Mouse (Mus musculus): ENCODE results near the gene Ccp110. TPM values are rescaled to one million over a fixed set of nuclear protein-coding genes. Genes with fewer than 3 reads are reported as not detected.

The Ccp110 gene
- polyA plus RNA-seq, 1 experiment from 2014 or later: 8.5 TPM

- Histone ChIP-seq H3K36me3 (peaks cover 90% of the 10 kb centered on the region), H3K4me3 (replicated peaks) (no peak overlapping the region), H3K27ac (no peak overlapping the region), H3K4me2 (no peak overlapping the region), H3K9me3 (replicated peaks) (no peaks in the 10 kb centered on the region), H3K4me1 (replicated peaks) (no peaks in the 10 kb centered on the region), H3K27me3 (no peaks in the 10 kb centered on the region), H3K9ac (no peak overlapping the region)
- ATAC-seq (ENCODE audit: low read depth) (no peak), DNase-seq (no peak)
- 80% methylated on average over 13 of the region's 13 CpGs for WGBS (ENCODE audit: insufficient replicate concordance)
Measured at GRCm38 (mm10) chr7:118728846-118729587, 16.7 kb downstream of the Ccp110 start.

GRCm38 (mm10) chr7:118731781-118732180 is 19.4 kb downstream of the Ccp110 start:
- 76% methylated on average over 3 of the region's 3 CpGs for WGBS (ENCODE audit: insufficient replicate concordance)

GRCm38 (mm10) chr7:118733225-118733624 is 20.9 kb downstream of the Ccp110 start:
- DNase-seq (no peak), ATAC-seq (ENCODE audit: low read depth) (no peak)
- peaks cover 62% of the 10 kb centered on the region for H3K36me3 ChIP-seq
- H3K27me3 ChIP-seq: no peaks in the 10 kb centered on the region
- H3K4me2 ChIP-seq: no peak overlapping the region
- H3K4me1 ChIP-seq (replicated peaks): no peaks in the 10 kb centered on the region
- no peak overlapping the region for H3K4me3 ChIP-seq (replicated peaks)
- no peak overlapping the region for H3K9ac ChIP-seq
- 90% methylated on average over 13 of the region's 13 CpGs for WGBS (ENCODE audit: insufficient replicate concordance)
- no peaks in the 10 kb centered on the region for H3K9me3 ChIP-seq (replicated peaks)
- H3K27ac ChIP-seq: no peak overlapping the region

More at GRCm38 (mm10) chr7:118731781-118732180, 19.4 kb downstream of the Ccp110 start:
- Histone ChIP-seq H3K4me2 (no peak overlapping the region), H3K27ac (no peak overlapping the region), H3K4me1 (replicated peaks) (no peaks in the 10 kb centered on the region), H3K4me3 (replicated peaks) (no peak overlapping the region), H3K9me3 (replicated peaks) (no peaks in the 10 kb centered on the region), H3K36me3 (peaks cover 73% of the 10 kb centered on the region), H3K9ac (no peak overlapping the region), H3K27me3 (no peaks in the 10 kb centered on the region)
- DNase-seq (no peak), ATAC-seq (ENCODE audit: low read depth) (no peak)

- H3K27ac ChIP-seq: no peak overlapping the region
- 0 out of 2 replicates have a peak, but pooled peaks cover 4% of the 10 kb centered on the region for H3K27me3 ChIP-seq
- H3K9me3 ChIP-seq (replicated peaks): no peaks in the 10 kb centered on the region
- H3K4me3 ChIP-seq (replicated peaks): no peak overlapping the region
- ATAC-seq (ENCODE audit: low read depth): no peak
- H3K36me3 ChIP-seq: peaks cover 18% of the 10 kb centered on the region
- DNase-seq: no peak
- no peak overlapping the region for H3K9ac ChIP-seq
- WGBS (ENCODE audit: insufficient replicate concordance): 52% methylated on average over 1 of the region's 1 CpGs
- no peak overlapping the region for H3K4me2 ChIP-seq
- H3K4me1 ChIP-seq (replicated peaks): peaks cover 29% of the 10 kb centered on the region
Measured at GRCm38 (mm10) chr7:118738730-118739129, 26.4 kb downstream of the Ccp110 start.

GRCm38 (mm10) chr7:118739975-118740531 is 27.7 kb downstream of the Ccp110 start, which contains the start of gene Vps35l:
Gene Vps35l (plus strand): TSS chr7:118740226.
- peaks cover 29% of the 10 kb centered on the region for H3K4me1 ChIP-seq (replicated peaks)
- peaks cover 16% of the 10 kb centered on the region for H3K36me3 ChIP-seq
- 0 out of 2 replicates have a peak, but pooled peaks cover 4% of the 10 kb centered on the region for H3K27me3 ChIP-seq
- DNase-seq (peak; percentile 57), ATAC-seq (ENCODE audit: low read depth) (peak; percentile 79)
- H3K4me3 ChIP-seq (replicated peaks): peak within 1 kb of the TSS; percentile 80
- peak within 1 kb of the TSS; percentile 78 for H3K9ac ChIP-seq
- peak within 1 kb of the TSS; percentile 75 for H3K27ac ChIP-seq
- H3K9me3 ChIP-seq (replicated peaks): no peaks in the 10 kb centered on the region
- WGBS (ENCODE audit: insufficient replicate concordance): 2% methylated on average over 16 of the region's 16 CpGs
- H3K4me2 ChIP-seq: peak within 1 kb of the TSS; percentile 85

- DNase-seq (peak; percentile 89), ATAC-seq (ENCODE audit: low read depth) (peak; percentile 94)
- Histone ChIP-seq H3K4me2 (peak overlapping the region; percentile 85), H3K4me1 (replicated peaks) (peaks cover 29% of the 10 kb centered on the region), H3K9ac (peak overlapping the region; percentile 78), H3K27ac (peak overlapping the region; percentile 75), H3K27me3 (0 out of 2 replicates have a peak, but pooled peaks cover 4% of the 10 kb centered on the region), H3K9me3 (replicated peaks) (no peaks in the 10 kb centered on the region), H3K36me3 (peaks cover 17% of the 10 kb centered on the region), H3K4me3 (replicated peaks) (peak overlapping the region; percentile 80)
- 1% methylated on average over 41 of the region's 41 CpGs for WGBS (ENCODE audit: insufficient replicate concordance)
Measured at GRCm38 (mm10) chr7:118740532-118741338, 28.4 kb downstream of the Ccp110 start.

GRCm38 (mm10) chr7:118742278-118742677 is 29.9 kb downstream of the Ccp110 start:
- 43% methylated on average over 6 of the region's 6 CpGs for whole genome bisulfite sequencing (ENCODE audit: insufficient replicate concordance)
- ATAC-seq (ENCODE audit: low read depth) (no peak), DNase-seq (no peak)
- 0 out of 2 replicates have a peak overlapping the region, but pooled peaks have one; percentile 9 for H3K27ac ChIP-seq
- peak overlapping the region; percentile 85 for H3K4me2 ChIP-seq
- H3K36me3 ChIP-seq: peaks cover 29% of the 10 kb centered on the region
- H3K27me3 ChIP-seq: 0 out of 2 replicates have a peak, but pooled peaks cover 4% of the 10 kb centered on the region
- peak overlapping the region; percentile 9; the same call in 1 of the 2 replicates for H3K9ac ChIP-seq
- H3K4me3 ChIP-seq (replicated peaks): peak overlapping the region; percentile 80; the same call in 1 of the 2 replicates
- H3K9me3 ChIP-seq (replicated peaks): no peaks in the 10 kb centered on the region
- peaks cover 29% of the 10 kb centered on the region for H3K4me1 ChIP-seq (replicated peaks)

- Histone ChIP-seq H3K4me1 (replicated peaks) (peaks cover 23% of the 10 kb centered on the region), H3K27ac (no peak overlapping the region), H3K27me3 (no peaks in the 10 kb centered on the region), H3K4me2 (no peak overlapping the region), H3K4me3 (replicated peaks) (no peak overlapping the region), H3K9me3 (replicated peaks) (no peaks in the 10 kb centered on the region), H3K9ac (no peak overlapping the region), H3K36me3 (peaks cover 54% of the 10 kb centered on the region)
- 87% methylated on average over 5 of the region's 5 CpGs for WGBS (ENCODE audit: insufficient replicate concordance)
- no peak for DNase-seq
- no peak for ATAC-seq (ENCODE audit: low read depth)
Measured at GRCm38 (mm10) chr7:118744766-118745165, 32.4 kb downstream of the Ccp110 start.

DNA sequence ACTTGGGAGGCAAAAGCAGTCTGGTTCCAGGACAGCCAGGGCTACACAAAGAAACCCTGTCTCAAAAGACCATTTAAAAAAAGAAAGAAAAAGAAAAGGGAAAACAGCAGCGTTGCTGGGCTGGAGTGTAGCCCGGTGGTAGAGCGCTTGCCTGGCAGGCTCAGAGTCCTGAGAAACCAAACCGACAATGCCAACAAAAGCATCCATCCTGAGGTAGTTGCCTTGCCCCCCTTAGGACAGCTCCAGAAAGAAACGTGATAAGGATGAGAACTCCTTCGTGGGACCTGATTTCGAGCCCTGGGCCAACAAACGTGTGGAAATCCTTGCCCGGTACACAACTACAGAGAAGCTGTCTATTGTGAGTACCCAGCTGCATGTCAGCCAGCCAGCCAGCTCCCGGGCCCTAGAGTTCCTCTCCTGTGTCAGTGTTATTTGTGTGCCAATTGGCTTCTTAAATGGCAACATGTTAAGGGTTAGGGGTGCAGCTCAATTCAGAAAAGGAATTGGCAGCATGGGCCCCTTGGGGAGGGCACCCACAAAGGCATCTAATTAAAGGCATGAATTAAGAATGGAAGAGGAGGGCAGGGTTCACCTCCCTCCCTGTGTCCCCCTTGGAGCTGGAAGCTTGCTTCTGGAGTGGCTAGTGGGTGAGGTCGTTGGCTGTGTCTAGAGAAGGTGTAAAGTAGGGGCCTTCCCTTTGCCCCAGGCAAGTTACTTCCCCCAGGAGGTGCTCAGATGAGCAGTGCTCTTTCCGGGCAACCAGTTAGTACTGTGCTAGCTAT is 35.7 kb downstream of the Ccp110 start:
- Histone ChIP-seq H3K4me3 (replicated peaks) (no peak overlapping the region), H3K27ac (no peak overlapping the region), H3K9me3 (replicated peaks) (no peaks in the 10 kb centered on the region), H3K36me3 (peaks cover 79% of the 10 kb centered on the region), H3K9ac (no peak overlapping the region), H3K4me2 (no peak overlapping the region), H3K27me3 (no peaks in the 10 kb centered on the region), H3K4me1 (replicated peaks) (peaks cover 18% of the 10 kb centered on the region)
- no peak for DNase-seq
- WGBS (ENCODE audit: insufficient replicate concordance): 80% methylated on average over 12 of the region's 12 CpGs
- no peak for ATAC-seq (ENCODE audit: low read depth)

- Histone ChIP-seq H3K4me2 (no peak overlapping the region), H3K27me3 (no peaks in the 10 kb centered on the region), H3K9ac (no peak overlapping the region), H3K9me3 (replicated peaks) (no peaks in the 10 kb centered on the region; the same call in 1 of the 2 replicates), H3K36me3 (peaks cover 84% of the 10 kb centered on the region), H3K27ac (no peak overlapping the region), H3K4me3 (replicated peaks) (no peak overlapping the region), H3K4me1 (replicated peaks) (peaks cover 19% of the 10 kb centered on the region)
- DNase-seq: no peak
- whole genome bisulfite sequencing (ENCODE audit: insufficient replicate concordance): 79% methylated on average over 8 of the region's 8 CpGs
- ATAC-seq (ENCODE audit: low read depth): no peak
Measured at GRCm38 (mm10) chr7:118749706-118750105, 37.4 kb downstream of the Ccp110 start.
